Mouse (Mus musculus): ENCODE data around the gene Mllt1.
A peak's percentile ranks its signal among the peaks of the same experiment; 100 is the strongest.
"Not testable (repeated sequence)": the region's sequence is repeated elsewhere in the genome, so short reads cannot be mapped to it uniquely, and the experiment has no call there.

Mllt1 gene

GRCm38 (mm10) chr17:56934545-56935330 is 477 bp downstream of the Mllt1 start:
- no peak for DNase-seq (ENCODE audit: low read depth)

- DNase-seq (ENCODE audit: low read depth): no peak
These were observed 1.8 kb downstream of the Mllt1 start for GRCm38 (mm10) chr17:56933395-56933794.

- DNase-seq (ENCODE audit: low read depth): no peak
These were observed 5.2 kb downstream of the Mllt1 start for GRCm38 (mm10) chr17:56930026-56930425.

- no peak for DNase-seq (ENCODE audit: low read depth)
These were observed 5.7 kb downstream of the Mllt1 start for GRCm38 (mm10) chr17:56929530-56929929.

- no peak for DNase-seq (ENCODE audit: low read depth)
These were observed 6.1 kb downstream of the Mllt1 start for GRCm38 (mm10) chr17:56929101-56929500.

- no peak for DNase-seq (ENCODE audit: low read depth)
These were observed 9.2 kb downstream of the Mllt1 start for GRCm38 (mm10) chr17:56925998-56926397.

- no peak for DNase-seq (ENCODE audit: low read depth)
These were observed 15.5 kb downstream of the Mllt1 start for GRCm38 (mm10) chr17:56919725-56920124.

- no peak for DNase-seq (ENCODE audit: low read depth)
These were observed 18.0 kb downstream of the Mllt1 start for GRCm38 (mm10) chr17:56917166-56917565.

- no peak for DNase-seq (ENCODE audit: low read depth)
These were observed 21.8 kb downstream of the Mllt1 start for GRCm38 (mm10) chr17:56913444-56913843.

- no peak for DNase-seq (ENCODE audit: low read depth)
These were observed 22.2 kb downstream of the Mllt1 start for GRCm38 (mm10) chr17:56913023-56913422.

- DNase-seq (ENCODE audit: low read depth): not testable (repeated sequence)
These were observed 25.5 kb downstream of the Mllt1 start for GRCm38 (mm10) chr17:56909764-56910163.

GRCm38 (mm10) chr17:56907887-56908286 is 27.3 kb downstream of the Mllt1 start:
- DNase-seq (ENCODE audit: low read depth): no peak

GRCm38 (mm10) chr17:56907096-56907495 is 28.1 kb downstream of the Mllt1 start:
- no peak for DNase-seq (ENCODE audit: low read depth)

- DNase-seq (ENCODE audit: low read depth): no peak
These were observed 29.0 kb downstream of the Mllt1 start for GRCm38 (mm10) chr17:56906166-56906565.

- DNase-seq (ENCODE audit: low read depth): no peak
These were observed 32.5 kb downstream of the Mllt1 start for GRCm38 (mm10) chr17:56902698-56903097.

- DNase-seq (ENCODE audit: low read depth): peak; percentile 62
These were observed 37.5 kb downstream of the Mllt1 start for GRCm38 (mm10) chr17:56897630-56898195.

- DNase-seq (ENCODE audit: low read depth): no peak
These were observed 38.6 kb downstream of the Mllt1 start for GRCm38 (mm10) chr17:56896513-56897129.

GRCm38 (mm10) chr17:56895368-56895918 is 39.8 kb downstream of the Mllt1 start:
- DNase-seq (ENCODE audit: low read depth): no peak

- DNase-seq (ENCODE audit: low read depth): no peak
These were observed 45.2 kb downstream of the Mllt1 start for GRCm38 (mm10) chr17:56890018-56890417.

GRCm38 (mm10) chr17:56888050-56888449 is 47.2 kb downstream of the Mllt1 start:
- DNase-seq (ENCODE audit: low read depth): no peak

GRCm38 (mm10) chr17:56884809-56885208 is 50.4 kb downstream of the Mllt1 start:
- DNase-seq (ENCODE audit: low read depth): no peak

- DNase-seq (ENCODE audit: low read depth): no peak
These were observed 50.9 kb downstream of the Mllt1 start for GRCm38 (mm10) chr17:56884331-56884730.

- DNase-seq (ENCODE audit: low read depth): no peak
These were observed 51.6 kb downstream of the Mllt1 start for GRCm38 (mm10) chr17:56883612-56884011.
